ENCODE assay signal across 8 mouse cellular contexts in genomic region chr17:6783006-6783661, GRCm38 (mm10). TPM values are rescaled to one million over a fixed set of nuclear protein-coding genes. Genes with fewer than 3 reads are reported as not detected.
A peak's percentile ranks its signal among the peaks of the same experiment; 100 is the strongest.
DNase-seq lines count a peak whose midpoint lies in the region; ATAC-seq and TF ChIP-seq lines count a peak whose summit lies in the region.

No protein-coding gene starts in this region.

- peak overlapping the region; percentile 83 for H3K9ac ChIP-seq in lung, embryonic 16.5 days (ENCODE audit: low read length)

- peak overlapping the region; percentile 92 for H3K4me2 ChIP-seq in lung, embryonic 16.5 days (ENCODE audit: low read depth, low read length)

- ATAC-seq in lung, embryonic 16.5 days (ENCODE audit: low read depth) = peak; percentile 59

- WGBS in lung, embryonic 16.5 days = under 1% methylated on average over 46 of the region's 58 CpGs

- H3K27ac ChIP-seq in cortical plate, adult 2 months (ENCODE audit: insufficient read depth, low read length) = peak overlapping the region; percentile 61; the same call in 1 of the 2 replicates
- peak overlapping the region; percentile 96 for H3K27ac ChIP-seq in lung, embryonic 16.5 days (ENCODE audit: low read length)

- H3K27me3 ChIP-seq in lung, embryonic 16.5 days (ENCODE audit: control insufficient read depth, insufficient read depth, low read depth, low read length) = no peaks in the 10 kb centered on the region

- peak overlapping the region; percentile 70 for H3K4me3 ChIP-seq in cortical plate, adult 2 months (ENCODE audit: insufficient read depth, low read length)
- H3K4me3 ChIP-seq in lung, embryonic 16.5 days (ENCODE audit: low read length) = peak overlapping the region; percentile 84

- TF ChIP-seq POLR2A in cortical plate, adult 2 months (IDR thresholded peaks at IDR 0.05; ENCODE audit: extremely low read depth, insufficient read depth, low read length) = no peak

- no peak for TF ChIP-seq CTCF in cortical plate, adult 2 months (IDR thresholded peaks at IDR 0.05; ENCODE audit: extremely low read depth, insufficient read depth, low read length)

- no peaks in the 10 kb centered on the region for H3K9me3 ChIP-seq in lung, embryonic 16.5 days (ENCODE audit: control insufficient read depth, low read length)

- peak; percentile 5 for DNase-seq in right cerebral cortex, adult 18-20 months
- DNase-seq in right cerebral cortex, postnatal 36 days (ENCODE audit: low spot score in 2 of 2) = no peak
- DNase-seq in gastrocnemius, postnatal 4 days (ENCODE audit: low spot score in 2 of 2) = peak; percentile 30 to 60
- DNase-seq in kidney, adult 11 months = peak; percentile 60
- DNase-seq in ovary, postnatal 36 days (ENCODE audit: low spot score) = peak; percentile 67
- peak; percentile 49 for DNase-seq in urinary bladder, adult 2 months (ENCODE audit: low spot score)

- H3K36me3 ChIP-seq in lung, embryonic 16.5 days (ENCODE audit: control insufficient read depth, insufficient read depth, low read length) = no peaks in the 10 kb centered on the region

- no peaks in the 10 kb centered on the region for H3K4me1 ChIP-seq in cortical plate, adult 2 months (ENCODE audit: control insufficient read depth, insufficient read depth, low read length)
- H3K4me1 ChIP-seq in lung, embryonic 16.5 days (replicated peaks; ENCODE audit: control insufficient read depth, insufficient read depth, low read length) = peaks cover 22% of the 10 kb centered on the region

RNA-seq across cellular contexts. Expression of gene Ezr, which starts 0.6 kb away (rescaled TPM):
- polyA plus RNA-seq in cortical plate, adult 2 months (2012; rRNA removed) = 53.2 and 56.4 TPM in 2 replicates
- total RNA-seq in gastrocnemius, postnatal 4 days (2021) = 10 to 100 TPM; 14.3 to 18.9 TPM
- 154 and 168 TPM in 2 replicates for polyA plus RNA-seq in lung, embryonic 16.5 days (2015; fragmentation: Nextera tagmentation; extraction: Ambion mirVana)
- 104 and 106 TPM in 2 replicates for polyA plus RNA-seq in urinary bladder, adult 2 months (2012; rRNA removed)

Comparison
In these comparisons a context has a peak if more than half of its experiments do, and no peak if none do; other contexts are left out.
1. DNase-seq: peak in right cerebral cortex, adult 18-20 months (single experiment), gastrocnemius, postnatal 4 days (2 of 2), kidney, adult 11 months (single experiment), ovary, postnatal 36 days (single experiment) and urinary bladder, adult 2 months (single experiment); none in right cerebral cortex, postnatal 36 days (0 of 2).